Comparison of ENCODE assay signal across 9 mouse cellular contexts in the genomic region with DNA sequence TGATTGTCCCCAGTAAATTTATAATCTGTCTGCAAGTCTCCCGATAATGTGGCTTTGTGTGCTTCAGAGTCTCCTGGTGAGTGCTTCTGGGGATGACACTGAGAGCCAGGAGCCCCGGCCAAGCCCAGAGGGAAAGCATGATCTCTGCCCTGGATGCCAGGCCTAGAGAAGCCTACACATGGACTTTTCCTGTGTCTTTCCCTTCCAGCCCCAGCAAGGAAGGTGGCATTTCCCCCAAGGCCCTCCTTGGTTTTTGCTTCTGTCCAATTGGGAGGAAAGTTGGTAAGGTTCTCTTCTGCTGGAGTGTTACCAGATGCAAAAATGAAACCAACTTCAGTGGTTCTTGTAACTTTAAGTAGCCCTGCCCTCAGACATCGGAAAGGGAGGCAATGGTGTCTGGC. TPM values are rescaled to one million over a fixed set of nuclear protein-coding genes. Genes with fewer than 3 reads are reported as not detected.
DNase-seq lines count a peak whose midpoint lies in the region; ATAC-seq and TF ChIP-seq lines count a peak whose summit lies in the region.
"Had no signal": no experiment of that assay in that cellular context is flagged by ENCODE, and none has a peak within 500 bp of the region (broad histone marks: within the 10 kb centered on the region; RNA-seq: fewer than 3 reads in every experiment).

No protein-coding gene starts in this region.

- no peaks in the 10 kb centered on the region for H3K36me3 ChIP-seq in liver, adult 2 months (ENCODE audit: control insufficient read depth, insufficient read depth, low read length)
- no peaks in the 10 kb centered on the region for H3K36me3 ChIP-seq in liver, embryonic 11.5 days (ENCODE audit: control insufficient read depth, insufficient read depth, low read length)
- H3K36me3 ChIP-seq in heart, embryonic 12.5 days: no peaks in the 10 kb centered on the region
- no peaks in the 10 kb centered on the region for H3K36me3 ChIP-seq in lung, embryonic 15.5 days

- no peaks in the 10 kb centered on the region for H3K27me3 ChIP-seq in liver, adult 2 months (ENCODE audit: control insufficient read depth, insufficient read depth, low read length)
- H3K27me3 ChIP-seq in liver, embryonic 11.5 days (replicated peaks; ENCODE audit: control insufficient read depth, insufficient read depth, low read length): no peaks in the 10 kb centered on the region
- H3K27me3 ChIP-seq in heart, embryonic 12.5 days (replicated peaks): no peaks in the 10 kb centered on the region
- no peaks in the 10 kb centered on the region for H3K27me3 ChIP-seq in lung, embryonic 15.5 days

- no peak for TF ChIP-seq CTCF in liver, adult 2 months (IDR thresholded peaks at IDR 0.05; ENCODE audit: low read depth, low read length)

- H3K9ac ChIP-seq in liver, adult 2 months (ENCODE audit: low read depth, low read length): peak overlapping the region; percentile 39; the same call in 1 of the 2 replicates
- no peak overlapping the region for H3K9ac ChIP-seq in liver, embryonic 11.5 days (ENCODE audit: low read depth, low read length)
- H3K9ac ChIP-seq in heart, embryonic 12.5 days: peak overlapping the region; percentile 59
- peak overlapping the region; percentile 28 for H3K9ac ChIP-seq in lung, embryonic 15.5 days
- H3K9ac ChIP-seq: liver, embryonic 14.5 days had no signal

- no peak for TF ChIP-seq POLR2A in liver, adult 2 months (IDR thresholded peaks at IDR 0.05; ENCODE audit: extremely low read depth, insufficient read depth, low read length)

- no peak overlapping the region; the same call in 1 of the 2 replicates for H3K4me2 ChIP-seq in liver, embryonic 11.5 days
- peak overlapping the region; percentile 94 for H3K4me2 ChIP-seq in heart, embryonic 12.5 days
- H3K4me2 ChIP-seq in lung, embryonic 15.5 days: peak overlapping the region; percentile 98

- H3K79me2 ChIP-seq in liver, adult 2 months (ENCODE audit: control insufficient read depth, insufficient read depth, low read length): no peaks in the 10 kb centered on the region

- peaks cover 14% of the 10 kb centered on the region for H3K4me1 ChIP-seq in liver, adult 2 months (ENCODE audit: control insufficient read depth, insufficient read depth, low read length)
- peaks cover 24% of the 10 kb centered on the region for H3K4me1 ChIP-seq in liver, embryonic 11.5 days (replicated peaks; ENCODE audit: control insufficient read depth, insufficient read depth, low read length)
- peaks cover 67% of the 10 kb centered on the region for H3K4me1 ChIP-seq in heart, embryonic 12.5 days (replicated peaks)
- H3K4me1 ChIP-seq in lung, embryonic 15.5 days: peaks cover 56% of the 10 kb centered on the region

- no peak overlapping the region for H3K4me3 ChIP-seq in liver, adult 2 months (ENCODE audit: insufficient read depth, low read depth, low read length)
- H3K4me3 ChIP-seq in liver, embryonic 11.5 days (ENCODE audit: low read depth, low read length): no peak overlapping the region
- H3K4me3 ChIP-seq in heart, embryonic 12.5 days: peak overlapping the region; percentile 67
- H3K4me3 ChIP-seq in lung, embryonic 15.5 days: peak overlapping the region; percentile 65

- DNase-seq in liver, adult 2 months (ENCODE audit: extremely low read depth, low read depth, low spot score): no peak
- DNase-seq in liver, embryonic 11.5 days (ENCODE audit: low spot score): no peak
- DNase-seq in cerebellum, postnatal 36 days: peak; percentile 24 to 35
- DNase-seq in urinary bladder, postnatal 4 days (ENCODE audit: low spot score in 2 of 2): no peak
- no peak for DNase-seq in embryo, embryonic 11 days
- no peak for DNase-seq in right cerebral cortex, postnatal 4 days

- H3K27ac ChIP-seq in liver, adult 2 months (replicated peaks; ENCODE audit: insufficient read depth, low read depth, low read length): peak overlapping the region; percentile 65; the same call in 1 of the 2 replicates
- H3K27ac ChIP-seq in liver, embryonic 11.5 days (ENCODE audit: low read depth, low read length): no peak overlapping the region
- H3K27ac ChIP-seq in heart, embryonic 12.5 days (ENCODE audit: poor library complexity, severe bottlenecking): peak overlapping the region; percentile 81
- H3K27ac ChIP-seq in lung, embryonic 15.5 days: peak overlapping the region; percentile 23
- H3K27ac ChIP-seq: liver, embryonic 14.5 days had no signal

- no peak for ATAC-seq in liver, embryonic 11.5 days (replicated peaks; ENCODE audit: low FRiP score)
- ATAC-seq in heart, embryonic 12.5 days (ENCODE audit: insufficient number of reproducible peaks, low FRiP score): no peak
- no peak for ATAC-seq in lung, embryonic 15.5 days (ENCODE audit: borderline replicate concordance, extremely low read depth, low FRiP score, low TSS enrichment)

- WGBS in liver, adult 2 months: 54% methylated on average over 3 of the region's 3 CpGs
- WGBS in liver, embryonic 11.5 days: 75% methylated on average over 3 of the region's 3 CpGs
- WGBS in heart, embryonic 12.5 days: 47% methylated on average over 3 of the region's 3 CpGs
- WGBS in lung, embryonic 15.5 days: 33% methylated on average over 3 of the region's 3 CpGs

- no peaks in the 10 kb centered on the region for H3K9me3 ChIP-seq in liver, embryonic 11.5 days (ENCODE audit: control insufficient read depth, low read length)
- no peaks in the 10 kb centered on the region for H3K9me3 ChIP-seq in heart, embryonic 12.5 days (replicated peaks)
- no peaks in the 10 kb centered on the region for H3K9me3 ChIP-seq in lung, embryonic 15.5 days

RNA-seq across cellular contexts. Expression of gene Maml2, which starts 2.3 kb away (rescaled TPM):
- total RNA-seq in liver, adult 2 months (2014; rRNA removed): 1.2 and 1.7 TPM in 2 replicates
- polyA plus RNA-seq in liver, adult 2 months (2012; rRNA removed): 0.50 and 0.77 TPM in 2 replicates
- 2.6 and 3.4 TPM in 2 replicates for polyA plus RNA-seq in liver, embryonic 11.5 days (2014; fragmentation: Nextera tagmentation; extraction: Ambion mirVana)
- polyA plus RNA-seq in heart, embryonic 12.5 days (2016; fragmentation: Nextera tagmentation; extraction: Ambion mirVana): 11.6 and 12.3 TPM in 2 replicates
- 13.3 and 14.5 TPM in 2 replicates for polyA plus RNA-seq in lung, embryonic 15.5 days (2015; fragmentation: Nextera tagmentation; extraction: Ambion mirVana)

RNA-seq across cellular contexts. Expression of gene Ccdc82, which starts 53.3 kb away (rescaled TPM):
- total RNA-seq in liver, adult 2 months (2014; rRNA removed): 6.9 and 7.9 TPM in 2 replicates
- polyA plus RNA-seq in liver, adult 2 months (2012; rRNA removed): 1.0 and 1.6 TPM in 2 replicates
- 15.1 and 15.5 TPM in 2 replicates for polyA plus RNA-seq in liver, embryonic 11.5 days (2014; fragmentation: Nextera tagmentation; extraction: Ambion mirVana)
- polyA plus RNA-seq in heart, embryonic 12.5 days (2016; fragmentation: Nextera tagmentation; extraction: Ambion mirVana): 8.5 and 9.5 TPM in 2 replicates
- 11.4 and 13.3 TPM in 2 replicates for polyA plus RNA-seq in lung, embryonic 15.5 days (2015; fragmentation: Nextera tagmentation; extraction: Ambion mirVana)

RNA-seq across cellular contexts. Expression of gene Jrkl, which starts 54.4 kb away (rescaled TPM):
- total RNA-seq in liver, adult 2 months (2014; rRNA removed): 1.7 and 2.7 TPM in 2 replicates
- polyA plus RNA-seq in liver, adult 2 months (2012; rRNA removed): 0.12 TPM in 2 replicates
- 3.0 and 3.3 TPM in 2 replicates for polyA plus RNA-seq in liver, embryonic 11.5 days (2014; fragmentation: Nextera tagmentation; extraction: Ambion mirVana)
- polyA plus RNA-seq in heart, embryonic 12.5 days (2016; fragmentation: Nextera tagmentation; extraction: Ambion mirVana): 9.5 and 10.2 TPM in 2 replicates
- polyA plus RNA-seq in lung, embryonic 15.5 days (2015; fragmentation: Nextera tagmentation; extraction: Ambion mirVana): 10.0 and 10.1 TPM in 2 replicates

Comparison
In these comparisons a context has a peak if more than half of its experiments do, and no peak if none do; other contexts are left out.
1. DNase-seq: peak in cerebellum, postnatal 36 days (2 of 2); none in liver, adult 2 months (single experiment), liver, embryonic 11.5 days (single experiment), urinary bladder, postnatal 4 days (0 of 2), embryo, embryonic 11 days (single experiment) and right cerebral cortex, postnatal 4 days (single experiment).
2. H3K4me3 ChIP-seq: peak in heart, embryonic 12.5 days (single experiment) and lung, embryonic 15.5 days (single experiment); none in liver, adult 2 months (single experiment) and liver, embryonic 11.5 days (single experiment).